Mouse (Mus musculus) hematopoietic stem cell, adult 5-6 weeks (primary cell): Measurements from ENCODE around the gene Exoc1. TPM values are rescaled to one million over a fixed set of nuclear protein-coding genes. Genes with fewer than 3 reads are reported as not detected.

Experiments
- ATAC-seq, 2 experiments: fragments of 125-278 bp in 1 of 2; replicated peaks in 1 of 2; 2 replicates each; pipeline ENCODE4 v1.8.0; 2016 to 2017; ENCODE audit warnings: inconsistent platforms in 2 of 2, mild to moderate bottlenecking in 2 of 2, moderate number of reproducible peaks in 2 of 2, low read depth in 1 of 2, moderate TSS enrichment in 1 of 2; ENCODE audit not compliant: low FRiP score in 2 of 2, poor library complexity in 2 of 2, severe bottlenecking in 2 of 2, insufficient read depth in 1 of 2, low TSS enrichment in 1 of 2
- total RNA-seq: library from RNA; stranded (forward); fragments of 172-1452, 232-1000 nt; gene quantifications from 2 replicates; pipeline ENCODE4 v1.2.3, GENCODE M21; 2017

The Exoc1 gene
- 82.3 and 108 TPM in 2 replicates for total RNA-seq

- ATAC-seq = peak; percentile 93 to 99
Observed at GRCm38 (mm10) chr5:76529040-76529703, at the start of gene Exoc1. Gene Exoc1, plus strand, starts transcription at chr5:76529311.

- ATAC-seq = no peak
Observed at GRCm38 (mm10) chr5:76483811-76484210, 45.3 kb upstream of the Exoc1 start, which contains the start of gene Gm7271. Gene Gm7271, plus strand, starts transcription at chr5:76484040.

GRCm38 (mm10) chr5:76495126-76495525, 34.0 kb upstream of the Exoc1 start:
- ATAC-seq = no peak

- 0 out of 4 replicates have a peak, but pooled peaks of 1 of the 2 experiments have one; percentile 46 for ATAC-seq
Observed at GRCm38 (mm10) chr5:76522446-76522845, 6.7 kb upstream of the Exoc1 start.

- no peak for ATAC-seq
Observed at GRCm38 (mm10) chr5:76524623-76525022, 4.5 kb upstream of the Exoc1 start.

DNA sequence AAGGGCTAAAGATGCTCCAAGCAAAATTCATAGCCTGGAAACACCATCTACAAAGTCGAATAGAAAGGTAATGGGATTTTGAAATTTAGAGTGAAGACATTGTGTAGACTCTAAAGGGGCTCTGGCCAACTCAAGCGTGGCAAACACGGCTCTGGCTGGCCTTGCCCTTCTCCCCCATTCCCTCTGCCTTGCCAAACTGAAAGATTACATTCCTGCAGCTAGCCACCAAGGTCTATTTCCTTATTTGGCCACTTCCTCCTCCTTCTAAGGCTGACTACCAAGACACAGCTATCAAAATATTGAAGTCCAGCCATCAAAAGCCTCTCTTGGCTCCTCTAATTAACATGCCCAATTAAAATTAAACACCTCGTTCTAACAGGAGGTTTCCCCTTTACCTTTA, 4.0 kb upstream of the Exoc1 start:
- no peak for ATAC-seq

GRCm38 (mm10) chr5:76525829-76526228, 3.3 kb upstream of the Exoc1 start:
- ATAC-seq = no peak

GRCm38 (mm10) chr5:76529704-76530066, 574 bp downstream of the Exoc1 start:
- no peak for ATAC-seq

GRCm38 (mm10) chr5:76533186-76533585, 4.1 kb downstream of the Exoc1 start:
- no peak for ATAC-seq

GRCm38 (mm10) chr5:76536231-76536630, 7.1 kb downstream of the Exoc1 start:
- peak in 1 of 2 experiments; percentile 14; a peak in 1 of 4 replicates for ATAC-seq

GRCm38 (mm10) chr5:76537578-76537977, 8.5 kb downstream of the Exoc1 start:
- no peak for ATAC-seq

DNA sequence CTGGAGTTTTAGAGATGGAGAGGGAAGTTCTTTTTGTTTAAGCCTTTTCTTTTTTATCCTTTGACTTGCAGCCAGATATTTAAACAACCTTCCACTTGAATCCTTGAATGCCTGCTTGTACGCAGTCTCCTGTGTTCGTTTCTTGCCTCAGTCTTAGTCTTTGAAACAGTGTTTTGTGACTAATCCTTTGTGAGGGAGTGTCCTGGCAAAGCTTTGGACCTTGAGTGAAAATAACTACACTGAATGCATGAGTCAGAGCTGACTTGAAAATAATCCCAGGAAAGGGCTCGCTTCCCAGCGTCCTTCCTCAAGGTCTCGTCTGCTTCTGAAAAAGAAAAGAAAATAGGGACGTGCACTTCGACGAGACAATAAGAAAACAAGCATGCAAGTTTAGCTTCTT, 11.1 kb downstream of the Exoc1 start:
- ATAC-seq = no peak

- ATAC-seq = no peak
Observed at GRCm38 (mm10) chr5:76540842-76541241, 11.7 kb downstream of the Exoc1 start.

DNA sequence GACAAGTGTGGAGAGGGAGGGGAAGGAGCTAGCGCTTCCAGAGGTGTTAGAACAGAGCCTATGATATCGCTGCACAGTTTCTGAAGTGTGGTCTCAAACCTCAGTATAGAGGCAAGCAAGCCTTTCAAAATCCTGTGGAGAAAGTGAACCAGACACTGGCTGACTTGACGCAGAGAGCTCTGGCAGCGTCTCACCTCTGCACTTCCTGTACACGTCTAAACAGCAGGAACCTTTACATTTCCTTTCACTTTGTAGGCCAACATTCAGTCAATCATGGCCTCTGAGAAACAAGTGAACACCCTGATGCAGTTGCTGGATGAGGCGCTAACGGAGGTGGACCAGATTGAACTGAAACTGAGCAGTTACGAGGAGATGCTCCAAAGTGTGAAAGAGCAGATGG, 14.1 kb downstream of the Exoc1 start:
- peak in 1 of 2 experiments; percentile 44; a peak in 1 of 4 replicates for ATAC-seq

- no peak for ATAC-seq
Observed at GRCm38 (mm10) chr5:76550426-76550825, 21.3 kb downstream of the Exoc1 start.

DNA sequence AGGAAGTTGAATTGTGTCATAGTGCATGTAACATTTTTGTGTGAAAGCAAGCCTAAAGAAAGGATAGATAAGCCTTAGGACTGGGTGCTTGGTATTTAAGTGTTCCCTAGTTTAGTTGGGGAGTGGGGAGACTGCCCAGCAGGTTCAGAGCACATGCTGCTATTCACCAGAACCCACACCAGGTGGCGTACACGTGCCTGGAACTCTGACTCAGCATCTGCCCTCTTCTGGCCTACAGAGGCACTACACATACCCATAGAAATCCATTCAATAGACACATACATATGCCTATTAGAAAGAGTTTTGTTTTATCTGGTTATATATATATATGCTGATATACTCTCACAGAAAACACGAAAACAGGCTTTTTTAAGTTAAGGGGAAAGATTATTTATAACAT, 36.2 kb downstream of the Exoc1 start:
- ATAC-seq = peak; percentile 84 to 98

- no peak for ATAC-seq
Observed at GRCm38 (mm10) chr5:76574251-76574650, 45.1 kb downstream of the Exoc1 start.

DNA sequence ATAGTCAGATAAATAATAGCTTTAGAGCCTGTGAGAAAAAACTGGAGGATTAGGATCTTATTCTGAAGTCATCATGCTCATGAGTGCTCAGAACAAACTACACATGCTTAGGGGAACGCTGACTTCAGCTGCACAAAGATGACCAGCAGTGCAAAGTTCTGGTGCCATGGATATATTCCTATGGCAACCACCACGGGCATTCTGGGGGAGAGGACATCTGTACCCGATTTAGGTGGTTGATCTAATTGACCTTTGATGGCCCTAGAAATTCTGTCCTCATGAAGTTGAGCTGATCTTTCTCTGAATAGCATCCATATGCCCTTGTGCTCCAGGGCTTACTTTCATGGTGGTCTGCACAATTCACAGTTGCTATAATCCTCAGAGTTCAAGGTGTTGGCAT, 47.9 kb downstream of the Exoc1 start:
- ATAC-seq = no peak

DNA sequence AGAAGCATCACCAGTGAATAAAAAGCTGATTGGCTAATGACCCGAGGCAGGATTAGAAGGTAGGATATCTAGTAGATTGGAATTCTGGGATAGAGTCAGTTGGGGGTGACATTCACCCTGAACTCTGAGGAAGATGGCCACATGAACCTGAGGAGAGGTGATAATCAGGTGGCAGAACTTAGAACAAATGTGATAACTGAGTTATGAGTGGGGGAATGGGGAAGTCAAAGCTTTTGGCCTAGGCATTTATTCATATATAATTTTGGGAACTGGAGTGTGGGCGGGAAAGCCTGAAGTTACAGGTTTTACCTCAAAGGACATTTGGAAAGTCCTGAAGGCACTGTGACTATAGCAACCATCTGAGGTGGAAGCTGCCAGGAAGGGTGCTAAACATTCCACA, 56.3 kb downstream of the Exoc1 start:
- ATAC-seq = no peak
